Mouse (Mus musculus) liver, embryonic 16.5 days (tissue): ENCODE measurements at regions not wholly inside any gene's neighbourhood (a gene's known extent, or its start where the extent isn't known, plus 50 kb on each side); places are given as distances from the start of the nearest gene placed in this dataset.
A peak's percentile ranks its signal among the peaks of the same experiment; 100 is the strongest.
"Not testable (repeated sequence)": the region's sequence is repeated elsewhere in the genome, so short reads cannot be mapped to it uniquely, and the experiment has no call there.

Source experiments
- ATAC-seq: fragments of 200-750 bp; cut with Nextera tagmentation; 2 replicates; pipeline ENCODE4 v1.8.0; 2017; ENCODE audit warnings: low read depth, mild to moderate bottlenecking, moderate number of reproducible peaks, moderate library complexity
- H3K27ac ChIP-seq: fragments of 300-500 bp; sonication (generic); 2 replicates; pipeline ENCODE4 v1.5.1; 2014; ENCODE audit warnings: mild to moderate bottlenecking, low read length
- H3K27me3 ChIP-seq: fragments of 300-500 bp; sonication (generic); 2 replicates; pipeline ENCODE4 v1.6.1; 2014; ENCODE audit warnings: low read depth, low read length, mixed read lengths; ENCODE audit not compliant: control insufficient read depth, insufficient read depth
- H3K36me3 ChIP-seq: fragments of 300-500 bp; sonication (generic); 2 replicates; pipeline ENCODE4 v1.6.1; 2014; ENCODE audit warnings: mild to moderate bottlenecking; ENCODE audit not compliant: control insufficient read depth, insufficient read depth
- H3K4me1 ChIP-seq: fragments of 300-500 bp; sonication (generic); 2 replicates; pipeline ENCODE4 v1.6.1; 2014; ENCODE audit warnings: low read depth, low read length, mixed read lengths; ENCODE audit not compliant: control insufficient read depth
- H3K4me2 ChIP-seq: fragments of 300-500 bp; sonication (generic); 2 replicates; pipeline ENCODE4 v1.6.1; 2014; ENCODE audit warnings: low read depth, low read length, mixed read lengths
- H3K4me3 ChIP-seq: fragments of 300-500 bp; sonication (generic); 2 replicates; pipeline ENCODE4 v1.5.1; 2014; ENCODE audit warnings: low read depth, mild to moderate bottlenecking, low read length
- H3K9ac ChIP-seq: fragments of 300-500 bp; sonication (generic); 2 replicates; pipeline ENCODE4 v1.6.1; 2014; ENCODE audit warnings: low read depth, low read length
- H3K9me3 ChIP-seq: fragments of 300-500 bp; sonication (generic); replicated peaks from 2 replicates; pipeline ENCODE4 v1.6.1; 2016; ENCODE audit warnings: low read length; ENCODE audit not compliant: control insufficient read depth
- WGBS: fragments of 180-500 bp; shearing (Covaris S2); extraction: QIAGEN DNeasy Blood & Tissue Kit; methylation state at CpG from one replicate; pipeline ENCODE4 v1.1.7; 2014; ENCODE audit not compliant: insufficient replicate concordance; 5-methylcytosine and 5-hydroxymethylcytosine counted together

- Histone ChIP-seq H3K4me2 (no peak overlapping the region), H3K9me3 (no peaks in the 10 kb centered on the region), H3K27ac (no peak overlapping the region), H3K4me1 (no peaks in the 10 kb centered on the region), H3K4me3 (no peak overlapping the region), H3K9ac (no peak overlapping the region), H3K27me3 (no peaks in the 10 kb centered on the region), H3K36me3 (no peaks in the 10 kb centered on the region)
- WGBS: 14% methylated on average over 4 of the region's 4 CpGs
- no peak for ATAC-seq
These were observed 55.6 kb downstream of the Mup20 start for GRCm38 (mm10) chr4:61998366-61998765.

DNA sequence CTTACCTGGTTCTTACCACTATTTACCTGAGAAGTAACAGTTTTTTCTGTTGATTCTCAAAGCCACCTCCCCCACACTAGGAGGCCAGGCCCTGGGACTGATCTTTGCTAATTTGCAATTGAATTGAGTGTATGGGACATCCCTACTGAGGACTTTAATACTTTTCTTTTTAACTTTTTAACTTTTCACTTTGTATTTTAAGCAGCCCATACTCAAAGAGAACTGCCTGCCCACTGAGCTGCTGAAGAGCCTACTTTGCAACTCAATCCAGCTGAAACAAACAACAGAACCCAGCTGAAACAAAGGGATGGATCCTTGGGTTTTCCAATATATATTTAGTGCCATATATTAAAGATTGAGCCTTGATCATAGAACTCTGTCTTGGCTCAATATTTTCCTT is 64.0 kb downstream of the Mup20 start:
- H3K4me1 ChIP-seq, H3K9me3 ChIP-seq, H3K27me3 ChIP-seq, ATAC-seq, H3K9ac ChIP-seq, H3K36me3 ChIP-seq, H3K4me2 ChIP-seq, H3K4me3 ChIP-seq, H3K27ac ChIP-seq: not testable (repeated sequence)

- H3K27me3 ChIP-seq: no peaks in the 10 kb centered on the region
- no peak overlapping the region for H3K9ac ChIP-seq
- ATAC-seq: peak; percentile 69
- no peaks in the 10 kb centered on the region for H3K9me3 ChIP-seq
- no peak overlapping the region for H3K27ac ChIP-seq
- H3K4me2 ChIP-seq: no peak overlapping the region
- H3K4me3 ChIP-seq: no peak overlapping the region
- 63% methylated on average over 7 of the region's 7 CpGs for WGBS
- no peaks in the 10 kb centered on the region for H3K4me1 ChIP-seq
- no peaks in the 10 kb centered on the region for H3K36me3 ChIP-seq
These were observed 77.8 kb downstream of the Mup20 start for GRCm38 (mm10) chr4:61976159-61976558.

DNA sequence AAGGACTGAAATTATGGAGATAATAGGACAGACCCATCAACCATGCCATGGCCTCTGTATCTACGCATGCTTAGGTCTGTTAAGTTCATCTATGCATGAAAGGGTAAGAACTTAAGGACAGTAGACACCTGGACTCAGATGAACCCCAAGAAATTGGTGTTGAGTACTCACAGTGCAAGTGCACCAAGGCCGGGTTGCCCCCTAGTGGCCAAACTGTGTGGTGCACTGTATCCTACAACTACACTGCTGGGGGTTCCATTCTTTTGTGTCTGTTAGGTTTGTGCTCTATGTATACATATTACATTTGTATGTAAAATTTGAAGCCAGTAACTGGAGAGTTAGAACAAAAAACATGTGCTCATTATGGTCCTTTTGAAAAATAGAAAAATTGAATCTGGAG is 80.7 kb downstream of the Mup20 start:
- Histone ChIP-seq H3K27me3 (no peaks in the 10 kb centered on the region), H3K9ac (no peak overlapping the region), H3K9me3 (no peaks in the 10 kb centered on the region), H3K4me2 (no peak overlapping the region), H3K4me3 (no peak overlapping the region), H3K36me3 (no peaks in the 10 kb centered on the region), H3K27ac (no peak overlapping the region), H3K4me1 (no peaks in the 10 kb centered on the region)
- ATAC-seq: no peak
- 45% methylated on average over 2 of the region's 2 CpGs for WGBS

- Histone ChIP-seq H3K9me3 (no peaks in the 10 kb centered on the region), H3K4me2 (no peak overlapping the region), H3K4me1 (no peaks in the 10 kb centered on the region), H3K27ac (no peak overlapping the region), H3K27me3 (no peaks in the 10 kb centered on the region), H3K36me3 (no peaks in the 10 kb centered on the region), H3K4me3 (no peak overlapping the region), H3K9ac (no peak overlapping the region)
- 37% methylated on average over 1 of the region's 1 CpGs for WGBS
- no peak for ATAC-seq
These were observed 84.3 kb downstream of the Mup20 start for GRCm38 (mm10) chr4:61969691-61970090.

DNA sequence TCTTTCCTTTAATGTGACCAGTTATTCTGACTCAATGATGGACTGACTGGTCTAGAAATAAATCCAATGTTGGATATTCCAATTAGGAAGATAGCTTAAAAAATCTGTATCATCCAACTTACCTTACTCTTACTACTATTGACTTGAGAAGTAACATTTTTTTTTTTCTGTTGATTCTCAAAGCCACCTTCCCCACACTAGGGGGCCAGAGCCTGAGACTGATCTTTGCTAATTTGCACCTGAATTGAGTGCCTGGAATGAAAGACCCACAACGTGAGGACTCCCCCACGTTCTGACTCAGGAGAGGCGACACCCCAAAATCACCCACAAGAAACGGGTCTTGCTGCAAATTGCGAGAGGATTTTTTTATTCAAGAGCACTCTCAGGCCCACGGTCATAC is 86.3 kb downstream of the Mup20 start:
- H3K9ac ChIP-seq, H3K9me3 ChIP-seq, H3K4me3 ChIP-seq, H3K4me2 ChIP-seq, H3K27ac ChIP-seq, H3K27me3 ChIP-seq, H3K36me3 ChIP-seq, ATAC-seq, H3K4me1 ChIP-seq: not testable (repeated sequence)
- 63% methylated on average over 6 of the region's 6 CpGs for WGBS

- no peak for ATAC-seq
- H3K4me1 ChIP-seq: no peaks in the 10 kb centered on the region
- no peaks in the 10 kb centered on the region for H3K27me3 ChIP-seq
- H3K9me3 ChIP-seq: no peaks in the 10 kb centered on the region
- no peaks in the 10 kb centered on the region for H3K36me3 ChIP-seq
- no peak overlapping the region for H3K27ac ChIP-seq
- no peak overlapping the region for H3K4me2 ChIP-seq
- no peak overlapping the region for H3K9ac ChIP-seq
- H3K4me3 ChIP-seq: no peak overlapping the region
These were observed 91.6 kb downstream of the Mup20 start for GRCm38 (mm10) chr4:61962315-61962714.
